17 mouse cellular contexts compared by ENCODE assay signal in the genomic region with DNA sequence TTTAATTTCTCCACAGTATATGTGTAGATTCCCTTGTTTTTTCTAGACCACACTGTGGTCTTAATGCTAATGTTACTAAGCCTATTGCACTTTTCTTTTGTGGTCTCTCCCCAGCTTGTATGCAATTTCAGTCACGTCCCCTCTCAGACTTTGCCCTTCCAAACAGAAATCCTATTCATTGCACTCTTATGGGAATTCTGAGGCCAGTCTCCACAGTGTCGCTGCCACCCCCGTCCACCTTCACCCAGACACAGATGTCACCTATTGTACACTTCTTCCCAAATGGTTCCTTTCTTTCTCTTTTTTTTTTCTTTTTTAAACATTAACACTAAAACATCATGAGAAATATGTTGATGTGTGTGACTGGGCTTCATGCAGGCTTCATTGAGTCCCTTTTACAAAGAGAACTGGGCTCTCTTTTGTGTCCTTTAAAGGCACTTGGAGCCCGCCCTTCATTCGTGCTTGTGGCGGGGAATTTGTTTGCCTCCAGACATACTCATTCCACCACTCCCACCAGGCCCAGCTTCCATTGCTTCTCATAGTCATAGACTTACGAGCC. TPM values are rescaled to one million over a fixed set of nuclear protein-coding genes. Genes with fewer than 3 reads are reported as not detected.
A peak's percentile ranks its signal among the peaks of the same experiment; 100 is the strongest.
DNase-seq lines count a peak whose midpoint lies in the region; ATAC-seq lines count a peak whose summit lies in the region.
"Had no signal": no experiment of that assay in that cellular context is flagged by ENCODE, and none has a peak within 500 bp of the region (broad histone marks: within the 10 kb centered on the region; RNA-seq: fewer than 3 reads in every experiment).

No protein-coding gene starts in this region.

- H3K9me3 ChIP-seq in embryonic facial prominence, embryonic 11.5 days (replicated peaks; ENCODE audit: control insufficient read depth, low read length): no peaks in the 10 kb centered on the region
- no peaks in the 10 kb centered on the region for H3K9me3 ChIP-seq in embryonic facial prominence, embryonic 10.5 days
- H3K9me3 ChIP-seq in forebrain, embryonic 12.5 days: no peaks in the 10 kb centered on the region
- H3K9me3 ChIP-seq in hindbrain, embryonic 13.5 days: no peaks in the 10 kb centered on the region
- H3K9me3 ChIP-seq in midbrain, embryonic 14.5 days (ENCODE audit: control insufficient read depth, low read length): no peaks in the 10 kb centered on the region
- H3K9me3 ChIP-seq: embryonic facial prominence, embryonic 15.5 days had no signal

- H3K4me1 ChIP-seq in embryonic facial prominence, embryonic 11.5 days (ENCODE audit: control insufficient read depth, insufficient read depth, low read length): no peaks in the 10 kb centered on the region
- no peaks in the 10 kb centered on the region for H3K4me1 ChIP-seq in embryonic facial prominence, embryonic 10.5 days
- peaks cover 31% of the 10 kb centered on the region for H3K4me1 ChIP-seq in forebrain, embryonic 12.5 days
- peaks cover 6% of the 10 kb centered on the region for H3K4me1 ChIP-seq in hindbrain, embryonic 13.5 days (replicated peaks)
- peaks cover 12% of the 10 kb centered on the region; the same call in 1 of the 2 replicates for H3K4me1 ChIP-seq in midbrain, embryonic 14.5 days (ENCODE audit: control insufficient read depth, insufficient read depth, low read length)
- H3K4me1 ChIP-seq: embryonic facial prominence, embryonic 15.5 days had no signal

- WGBS in embryonic facial prominence, embryonic 11.5 days: 49% methylated on average over 7 of the region's 7 CpGs
- 52% methylated on average over 7 of the region's 7 CpGs for WGBS in embryonic facial prominence, embryonic 10.5 days
- WGBS in forebrain, embryonic 12.5 days: 8% methylated on average over 7 of the region's 7 CpGs
- WGBS in hindbrain, embryonic 13.5 days: 22% methylated on average over 7 of the region's 7 CpGs
- 8% methylated on average over 7 of the region's 7 CpGs for WGBS in midbrain, embryonic 14.5 days

- H3K9ac ChIP-seq in embryonic facial prominence, embryonic 11.5 days (replicated peaks; ENCODE audit: low read length): no peak overlapping the region
- no peak overlapping the region for H3K9ac ChIP-seq in forebrain, embryonic 12.5 days
- no peak overlapping the region for H3K9ac ChIP-seq in hindbrain, embryonic 13.5 days
- no peak overlapping the region for H3K9ac ChIP-seq in midbrain, embryonic 14.5 days (replicated peaks; ENCODE audit: low read length)
- H3K9ac ChIP-seq: embryonic facial prominence, embryonic 15.5 days had no signal

- H3K27me3 ChIP-seq in embryonic facial prominence, embryonic 11.5 days (ENCODE audit: control insufficient read depth, insufficient read depth, low read length): no peaks in the 10 kb centered on the region
- peaks cover 4% of the 10 kb centered on the region; the same call in 1 of the 2 replicates for H3K27me3 ChIP-seq in embryonic facial prominence, embryonic 10.5 days (replicated peaks; ENCODE audit: low read depth, poor library complexity, severe bottlenecking)
- H3K27me3 ChIP-seq in forebrain, embryonic 12.5 days: no peaks in the 10 kb centered on the region
- H3K27me3 ChIP-seq in hindbrain, embryonic 13.5 days: no peaks in the 10 kb centered on the region
- no peaks in the 10 kb centered on the region for H3K27me3 ChIP-seq in midbrain, embryonic 14.5 days (ENCODE audit: control insufficient read depth, insufficient read depth, low read length)
- H3K27me3 ChIP-seq: embryonic facial prominence, embryonic 15.5 days had no signal

- H3K4me2 ChIP-seq in embryonic facial prominence, embryonic 11.5 days (ENCODE audit: low read depth, low read length): no peak overlapping the region
- H3K4me2 ChIP-seq in forebrain, embryonic 12.5 days: no peak overlapping the region
- H3K4me2 ChIP-seq in hindbrain, embryonic 13.5 days: no peak overlapping the region
- H3K4me2 ChIP-seq in midbrain, embryonic 14.5 days (ENCODE audit: low read length): no peak overlapping the region
- H3K4me2 ChIP-seq: embryonic facial prominence, embryonic 15.5 days had no signal

- peak; percentile 66 for ATAC-seq in embryonic facial prominence, embryonic 11.5 days (replicated peaks; ENCODE audit: insufficient number of reproducible peaks, low FRiP score, low TSS enrichment, low read depth)
- ATAC-seq in forebrain, embryonic 12.5 days (ENCODE audit: low FRiP score): peak; percentile 85
- peak; percentile 50; the same call in 1 of the 2 replicates for ATAC-seq in hindbrain, embryonic 13.5 days (ENCODE audit: low FRiP score)
- peak; percentile 77 for ATAC-seq in midbrain, embryonic 14.5 days (ENCODE audit: low FRiP score, low TSS enrichment)
- ATAC-seq: activated CD4-positive, CD25-positive, alpha-beta regulatory T cell, adult 4 months; inflammation-experienced regulatory T-cells, adult 6 months had no signal

- peak; percentile 37 for DNase-seq in embryonic facial prominence, embryonic 11.5 days (ENCODE audit: low spot score)
- DNase-seq in embryonic facial prominence, embryonic 10.5 days (ENCODE audit: low spot score): no peak
- DNase-seq in midbrain, embryonic 14.5 days: peak; percentile 67
- no peak for DNase-seq in gastrocnemius, postnatal 25 days
- DNase-seq in gastrocnemius, adult 8-10 months (ENCODE audit: low spot score in 2 of 2): no peak
- DNase-seq in lung, postnatal 36 days: no peak
- DNase-seq: adrenal gland, postnatal 25 days; cerebellum, postnatal 10 days; layer of hippocampus, adult 9-11 months; lung, adult 18-20 months; lung, postnatal 4 days; right cerebral cortex, postnatal 25 days had no signal

- no peaks in the 10 kb centered on the region for H3K36me3 ChIP-seq in embryonic facial prominence, embryonic 11.5 days (replicated peaks; ENCODE audit: control insufficient read depth, insufficient read depth, low read depth, low read length)
- H3K36me3 ChIP-seq in embryonic facial prominence, embryonic 10.5 days (replicated peaks): no peaks in the 10 kb centered on the region
- H3K36me3 ChIP-seq in forebrain, embryonic 12.5 days (replicated peaks): no peaks in the 10 kb centered on the region
- H3K36me3 ChIP-seq in hindbrain, embryonic 13.5 days: no peaks in the 10 kb centered on the region
- no peaks in the 10 kb centered on the region for H3K36me3 ChIP-seq in midbrain, embryonic 14.5 days (ENCODE audit: control insufficient read depth, insufficient read depth, low read length)
- H3K36me3 ChIP-seq: embryonic facial prominence, embryonic 15.5 days had no signal

- no peak overlapping the region for H3K27ac ChIP-seq in embryonic facial prominence, embryonic 11.5 days (replicated peaks; ENCODE audit: low read depth, low read length)
- no peak overlapping the region; the same call in 1 of the 2 replicates for H3K27ac ChIP-seq in embryonic facial prominence, embryonic 10.5 days (replicated peaks)
- H3K27ac ChIP-seq in forebrain, embryonic 12.5 days: peak overlapping the region; percentile 65
- peak overlapping the region; percentile 8; the same call in 1 of the 2 replicates for H3K27ac ChIP-seq in hindbrain, embryonic 13.5 days
- H3K27ac ChIP-seq in midbrain, embryonic 14.5 days (replicated peaks; ENCODE audit: low read depth, low read length): peak overlapping the region; percentile 14
- H3K27ac ChIP-seq: embryonic facial prominence, embryonic 15.5 days had no signal

- H3K4me3 ChIP-seq in embryonic facial prominence, embryonic 11.5 days (ENCODE audit: low read depth, low read length): no peak overlapping the region
- no peak overlapping the region for H3K4me3 ChIP-seq in embryonic facial prominence, embryonic 10.5 days
- H3K4me3 ChIP-seq in forebrain, embryonic 12.5 days (replicated peaks): no peak overlapping the region
- H3K4me3 ChIP-seq in hindbrain, embryonic 13.5 days: no peak overlapping the region
- no peak overlapping the region for H3K4me3 ChIP-seq in midbrain, embryonic 14.5 days (replicated peaks; ENCODE audit: low read depth, low read length)
- H3K4me3 ChIP-seq: embryonic facial prominence, embryonic 15.5 days had no signal

RNA-seq across cellular contexts. Expression of gene Vit, which starts 6.5 kb away (rescaled TPM):
- 1.3 TPM in 2 replicates for polyA plus RNA-seq in embryonic facial prominence, embryonic 11.5 days (2014; fragmentation: Nextera tagmentation; extraction: Ambion mirVana)
- polyA plus RNA-seq in embryonic facial prominence, embryonic 10.5 days (2016; fragmentation: Nextera tagmentation; extraction: Ambion mirVana): 2.2 and 3.5 TPM in 2 replicates
- polyA plus RNA-seq in forebrain, embryonic 12.5 days (2016; fragmentation: Nextera tagmentation; extraction: Ambion mirVana): 11.6 TPM in 2 replicates
- polyA plus RNA-seq in hindbrain, embryonic 13.5 days (2015; fragmentation: Nextera tagmentation; extraction: Ambion mirVana): 14.1 and 17.7 TPM in 2 replicates
- 4.2 and 6.4 TPM in 2 replicates for polyA plus RNA-seq in midbrain, embryonic 14.5 days (2014; fragmentation: Nextera tagmentation; extraction: Ambion mirVana)
- total RNA-seq in gastrocnemius, postnatal 25 days (2021): 1 to 10 TPM; 1.8 TPM
- 1 to 10 TPM in 2 of 4 experiments, under 1 TPM in 2; 0.65 to 2.8 (median 1.3) TPM for total RNA-seq in gastrocnemius, adult 8-10 months (2022)
- polyA plus RNA-seq: activated CD4-positive, CD25-positive, alpha-beta regulatory T cell, adult 4 months had no signal

Comparison
In these comparisons a context has a peak if more than half of its experiments do, and no peak if none do; other contexts are left out.
1. DNase-seq: peak in embryonic facial prominence, embryonic 11.5 days (single experiment) and midbrain, embryonic 14.5 days (single experiment); none in embryonic facial prominence, embryonic 10.5 days (single experiment), gastrocnemius, postnatal 25 days (single experiment), gastrocnemius, adult 8-10 months (0 of 2) and lung, postnatal 36 days (single experiment).
2. H3K27ac ChIP-seq: peak in forebrain, embryonic 12.5 days (single experiment), hindbrain, embryonic 13.5 days (single experiment) and midbrain, embryonic 14.5 days (single experiment); none in embryonic facial prominence, embryonic 11.5 days (single experiment) and embryonic facial prominence, embryonic 10.5 days (single experiment).
3. Peak in every context shown above with its lines, with median percentiles within 50 percentile points of each other: ATAC-seq.